Mouse (Mus musculus) cerebellum, adult 2 months (tissue): ENCODE results near the gene Zcchc7.

Experiments used
- CTCF ChIP-seq: fragments of 200-500 bp; IDR thresholded peaks from 2 replicates; pipeline ENCODE4 v1.5.1; 2011; ENCODE audit warnings: low read depth, mild to moderate bottlenecking, control low read depth, low read length, moderate library complexity, borderline replicate concordance; ENCODE audit not compliant: insufficient read depth
- POLR2A ChIP-seq: fragments of 200-500 bp; IDR thresholded peaks from 2 replicates; pipeline ENCODE4 v1.6.1; 2011; ENCODE audit warnings: low read length, control low read depth, borderline replicate concordance; ENCODE audit not compliant: insufficient read depth

- TF ChIP-seq CTCF (no peak), POLR2A (no peak)
Measured at GRCm38 (mm10) chr4:44978175-44978574, 222.5 kb downstream of the Zcchc7 start.
